Mouse (Mus musculus): ENCODE measurements around the gene Stat3. TPM values are rescaled to one million over a fixed set of nuclear protein-coding genes. Genes with fewer than 3 reads are reported as not detected.

Gene Stat3
- polyA plus RNA-seq, 1 experiment from 2014 or later: 35.5 TPM

- H3K27ac ChIP-seq (replicated peaks): no peak overlapping the region
- H3K4me3 ChIP-seq (replicated peaks): no peak overlapping the region
- 56% methylated on average over 9 of the region's 9 CpGs for WGBS (ENCODE audit: insufficient replicate concordance)
- no peak overlapping the region for H3K9ac ChIP-seq
- H3K4me2 ChIP-seq: no peak overlapping the region
- no peaks in the 10 kb centered on the region for H3K9me3 ChIP-seq (replicated peaks)
- H3K36me3 ChIP-seq (replicated peaks): no peaks in the 10 kb centered on the region
- peaks cover 84% of the 10 kb centered on the region for H3K4me1 ChIP-seq (replicated peaks)
- no peak for ATAC-seq (ENCODE audit: insufficient read depth)
- H3K27me3 ChIP-seq: peaks cover 27% of the 10 kb centered on the region
These were observed 24.3 kb upstream of the Stat3 start for GRCm38 (mm10) chr11:100963647-100964046.

DNA sequence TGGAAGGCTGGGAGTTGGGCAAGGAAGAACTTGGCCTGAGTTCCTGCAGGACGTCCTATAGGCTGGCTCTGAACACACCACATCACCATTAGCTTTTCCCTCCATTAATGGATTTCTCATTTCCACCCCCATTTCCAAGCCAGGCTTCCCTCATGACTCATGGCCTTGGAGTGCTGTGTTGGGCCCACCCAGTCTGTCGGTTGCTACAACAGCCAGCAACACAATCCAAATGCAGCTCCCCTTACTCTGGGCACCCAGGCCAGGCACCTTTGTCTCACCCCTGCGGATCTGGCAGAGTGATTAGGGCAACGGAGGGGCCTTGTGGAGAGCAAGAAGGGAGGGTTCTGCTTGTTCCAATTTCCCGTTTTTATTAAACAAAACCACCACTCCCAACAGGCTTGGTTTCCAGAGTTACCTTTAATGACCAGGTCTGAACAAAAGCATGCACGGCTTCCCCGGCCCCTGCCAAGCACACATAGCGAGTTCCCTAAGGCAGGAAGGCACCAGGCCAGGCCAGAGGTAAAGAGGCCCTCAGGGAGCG lies 23.1 kb upstream of the Stat3 start:
- no peak overlapping the region for H3K4me3 ChIP-seq (replicated peaks)
- no peak overlapping the region for H3K4me2 ChIP-seq
- no peaks in the 10 kb centered on the region for H3K36me3 ChIP-seq (replicated peaks)
- H3K27me3 ChIP-seq: peaks cover 20% of the 10 kb centered on the region
- H3K9ac ChIP-seq: no peak overlapping the region
- no peak for ATAC-seq (ENCODE audit: insufficient read depth)
- WGBS (ENCODE audit: insufficient replicate concordance): 55% methylated on average over 9 of the region's 9 CpGs
- peaks cover 81% of the 10 kb centered on the region for H3K4me1 ChIP-seq (replicated peaks)
- H3K9me3 ChIP-seq (replicated peaks): no peaks in the 10 kb centered on the region
- no peak overlapping the region for H3K27ac ChIP-seq (replicated peaks)

GRCm38 (mm10) chr11:100960540-100960939 lies 21.2 kb upstream of the Stat3 start:
- Histone ChIP-seq H3K4me1 (replicated peaks) (peaks cover 73% of the 10 kb centered on the region), H3K4me3 (replicated peaks) (no peak overlapping the region), H3K9ac (no peak overlapping the region), H3K27ac (replicated peaks) (peak overlapping the region; percentile 39; the same call in 1 of the 2 replicates), H3K4me2 (peak overlapping the region; percentile 52), H3K27me3 (peaks cover 12% of the 10 kb centered on the region), H3K36me3 (replicated peaks) (no peaks in the 10 kb centered on the region), H3K9me3 (replicated peaks) (no peaks in the 10 kb centered on the region)
- ATAC-seq (ENCODE audit: insufficient read depth): no peak
- 19% methylated on average over 6 of the region's 6 CpGs for WGBS (ENCODE audit: insufficient replicate concordance)

GRCm38 (mm10) chr11:100959826-100960225 lies 20.5 kb upstream of the Stat3 start:
- no peak for ATAC-seq (ENCODE audit: insufficient read depth)
- Histone ChIP-seq H3K9me3 (replicated peaks) (no peaks in the 10 kb centered on the region), H3K4me2 (0 out of 2 replicates have a peak overlapping the region, but pooled peaks have one; percentile 52), H3K27me3 (peaks cover 12% of the 10 kb centered on the region), H3K27ac (replicated peaks) (peak overlapping the region; percentile 48; the same call in 1 of the 2 replicates), H3K9ac (no peak overlapping the region), H3K36me3 (replicated peaks) (no peaks in the 10 kb centered on the region), H3K4me1 (replicated peaks) (peaks cover 66% of the 10 kb centered on the region), H3K4me3 (replicated peaks) (no peak overlapping the region)
- WGBS (ENCODE audit: insufficient replicate concordance): 33% methylated on average over 3 of the region's 3 CpGs

DNA sequence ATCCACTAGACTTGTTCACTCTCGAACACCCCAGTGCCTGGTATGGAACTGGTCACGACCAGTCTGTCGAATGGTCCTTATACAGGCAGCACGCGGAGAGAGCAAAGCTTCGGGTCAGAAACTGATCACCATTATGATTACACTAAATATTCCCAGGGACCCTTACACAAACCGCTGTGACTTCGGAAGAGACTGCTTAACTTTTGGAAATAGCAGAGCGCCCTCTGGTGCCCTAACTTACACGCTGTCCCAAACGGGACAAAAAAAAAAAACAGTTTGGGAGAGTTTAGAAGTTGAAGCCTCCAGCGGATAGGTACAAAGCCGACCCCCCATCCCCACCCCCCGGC lies 20.1 kb upstream of the Stat3 start:
- no peak for ATAC-seq (ENCODE audit: insufficient read depth)
- H3K4me1 ChIP-seq (replicated peaks): peaks cover 62% of the 10 kb centered on the region
- H3K9ac ChIP-seq: no peak overlapping the region

DNA sequence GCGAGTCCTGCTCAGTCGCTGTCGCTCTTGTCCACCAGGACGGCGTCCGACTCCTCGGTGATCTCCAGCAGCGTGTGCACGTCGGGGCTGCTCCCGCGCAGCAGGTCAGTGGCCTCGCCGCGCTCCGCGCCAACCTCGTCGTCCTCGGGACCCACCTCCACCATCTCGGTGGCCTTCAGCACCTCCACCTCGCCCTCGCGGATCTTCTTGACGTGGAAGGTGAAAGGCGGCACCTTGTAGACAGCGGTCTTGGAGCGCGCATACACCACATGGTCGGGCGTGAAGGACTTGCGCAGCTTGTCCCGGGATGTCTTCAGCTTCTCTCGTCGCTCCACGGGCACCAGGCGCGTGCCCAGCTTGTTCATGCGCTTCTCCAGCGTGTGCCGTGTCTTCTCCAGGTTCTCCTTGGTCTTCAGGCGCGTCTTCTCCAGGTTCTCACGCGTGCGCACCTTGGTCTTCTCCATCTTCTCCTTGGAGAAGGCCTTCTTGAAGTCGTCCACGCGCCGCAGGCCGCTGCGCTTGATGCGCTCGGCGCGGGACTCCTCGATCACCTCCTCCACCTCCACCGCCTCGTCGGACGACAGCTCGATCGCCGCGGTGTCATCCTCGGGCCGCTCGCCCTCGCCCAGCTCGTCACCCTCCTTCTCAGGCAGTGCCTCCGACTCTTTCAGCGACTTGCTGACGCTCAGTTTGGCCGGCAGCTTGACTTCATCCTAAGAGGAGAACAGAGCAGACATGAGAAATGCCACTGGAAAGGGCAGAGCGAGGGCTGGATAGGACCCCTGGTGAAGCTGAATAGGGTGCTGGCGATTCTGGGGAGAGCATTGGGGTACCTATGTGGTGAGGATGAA lies 19.5 kb upstream of the Stat3 start:
- Histone ChIP-seq H3K9ac (no peak overlapping the region), H3K9me3 (replicated peaks) (no peaks in the 10 kb centered on the region), H3K4me3 (replicated peaks) (no peak overlapping the region), H3K4me2 (peak overlapping the region; percentile 29), H3K27me3 (peaks cover 12% of the 10 kb centered on the region), H3K36me3 (replicated peaks) (no peaks in the 10 kb centered on the region), H3K4me1 (replicated peaks) (peaks cover 56% of the 10 kb centered on the region), H3K27ac (replicated peaks) (no peak overlapping the region)
- 57% methylated on average over 76 of the region's 76 CpGs for WGBS (ENCODE audit: insufficient replicate concordance)
- no peak for ATAC-seq (ENCODE audit: insufficient read depth)

More for the DNA sequence above, 20.1 kb upstream of the Stat3 start:
- no peaks in the 10 kb centered on the region for H3K9me3 ChIP-seq (replicated peaks)
- H3K27me3 ChIP-seq: peaks cover 12% of the 10 kb centered on the region
- no peaks in the 10 kb centered on the region for H3K36me3 ChIP-seq (replicated peaks)
- H3K27ac ChIP-seq (replicated peaks): no peak overlapping the region
- no peak overlapping the region for H3K4me3 ChIP-seq (replicated peaks)
- 8% methylated on average over 14 of the region's 14 CpGs for WGBS (ENCODE audit: insufficient replicate concordance)
- H3K4me2 ChIP-seq: peak overlapping the region; percentile 29

DNA sequence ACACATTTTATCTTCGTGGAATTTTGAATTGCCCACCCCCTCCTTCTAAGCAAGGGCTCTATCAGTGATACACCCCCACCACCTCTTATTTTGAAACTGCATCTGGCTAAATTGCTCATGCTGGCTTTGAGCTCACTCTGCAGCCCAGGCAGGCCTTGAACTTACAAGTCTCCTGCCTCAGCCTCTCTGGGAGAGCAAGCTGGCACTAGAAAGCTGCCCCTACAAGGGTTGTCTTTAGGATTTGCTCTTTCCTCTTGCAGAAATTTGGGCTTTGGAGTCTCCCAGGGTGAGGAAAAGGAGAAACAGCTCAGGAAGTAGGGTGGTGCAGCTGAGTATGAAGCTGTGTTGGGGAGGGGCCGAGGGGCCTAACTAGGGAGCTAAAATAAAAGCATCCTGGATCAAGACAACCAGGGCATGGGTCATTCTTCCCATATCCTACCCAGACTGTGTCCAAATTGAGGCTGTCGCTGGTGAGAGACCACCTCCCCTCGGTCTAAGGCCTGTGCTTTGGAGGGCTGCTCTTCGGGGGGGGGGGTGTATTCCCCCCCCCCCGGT lies 18.7 kb upstream of the Stat3 start:
- H3K27me3 ChIP-seq: peaks cover 12% of the 10 kb centered on the region
- H3K9me3 ChIP-seq (replicated peaks): no peaks in the 10 kb centered on the region
- no peak overlapping the region for H3K27ac ChIP-seq (replicated peaks)
- no peak overlapping the region for H3K9ac ChIP-seq
- no peaks in the 10 kb centered on the region for H3K36me3 ChIP-seq (replicated peaks)
- H3K4me3 ChIP-seq (replicated peaks): no peak overlapping the region
- H3K4me1 ChIP-seq (replicated peaks): peaks cover 48% of the 10 kb centered on the region
- H3K4me2 ChIP-seq: no peak overlapping the region
- WGBS (ENCODE audit: insufficient replicate concordance): 40% methylated on average over 6 of the region's 6 CpGs
- no peak for ATAC-seq (ENCODE audit: insufficient read depth)

DNA sequence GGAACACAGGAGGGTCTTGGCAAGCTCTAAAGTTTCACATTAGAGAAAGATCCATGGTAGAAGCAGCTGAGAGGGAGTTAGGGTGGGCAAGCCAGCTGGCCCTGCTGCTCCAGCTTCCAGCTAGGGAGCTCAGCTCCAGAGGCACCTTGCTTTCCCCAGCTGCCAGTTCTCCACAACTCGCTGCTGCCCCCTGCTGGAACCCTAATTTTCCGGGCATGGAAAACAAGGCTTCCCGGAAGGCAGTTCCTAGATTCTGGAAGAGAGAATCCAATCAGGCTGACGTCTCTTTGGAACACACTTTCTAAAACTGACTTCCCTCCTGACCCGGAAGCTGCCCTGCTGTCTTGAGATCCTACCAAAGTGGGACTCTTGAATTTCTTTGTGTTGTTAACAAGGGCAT lies 17.9 kb upstream of the Stat3 start:
- no peaks in the 10 kb centered on the region for H3K36me3 ChIP-seq (replicated peaks)
- H3K4me2 ChIP-seq: no peak overlapping the region
- WGBS (ENCODE audit: insufficient replicate concordance): 4% methylated on average over 5 of the region's 5 CpGs
- no peak for ATAC-seq (ENCODE audit: insufficient read depth)
- H3K4me1 ChIP-seq (replicated peaks): peaks cover 42% of the 10 kb centered on the region
- H3K27me3 ChIP-seq: peaks cover 12% of the 10 kb centered on the region
- no peak overlapping the region for H3K27ac ChIP-seq (replicated peaks)
- H3K9ac ChIP-seq: no peak overlapping the region
- no peak overlapping the region for H3K4me3 ChIP-seq (replicated peaks)
- no peaks in the 10 kb centered on the region for H3K9me3 ChIP-seq (replicated peaks)

DNA sequence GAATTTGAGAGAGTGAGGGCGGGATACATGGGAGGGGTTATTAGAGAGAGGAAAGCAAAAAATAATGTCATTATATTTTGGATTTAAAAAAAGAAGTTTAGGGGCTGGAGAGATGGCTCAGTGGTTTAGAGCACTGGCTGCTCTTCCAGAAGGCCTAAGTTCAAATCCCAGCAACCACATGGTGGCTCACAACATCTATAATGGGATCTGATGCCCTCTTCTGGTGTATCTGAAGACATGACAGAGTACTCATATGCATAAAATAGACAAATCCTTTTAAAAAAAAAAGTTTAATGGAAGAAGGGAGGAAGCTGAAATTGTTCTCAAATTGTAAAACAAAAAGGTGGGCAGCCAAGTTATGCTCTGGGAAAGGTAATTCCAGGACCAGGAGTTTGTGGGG lies 10.2 kb upstream of the Stat3 start:
- no peaks in the 10 kb centered on the region for H3K36me3 ChIP-seq (replicated peaks)
- no peak overlapping the region for H3K4me2 ChIP-seq
- H3K4me1 ChIP-seq (replicated peaks): peaks cover 5% of the 10 kb centered on the region; the same call in 1 of the 2 replicates
- ATAC-seq (ENCODE audit: insufficient read depth): no peak
- H3K9ac ChIP-seq: no peak overlapping the region
- H3K9me3 ChIP-seq (replicated peaks): no peaks in the 10 kb centered on the region
- WGBS (ENCODE audit: insufficient replicate concordance): 79% methylated on average over 1 of the region's 1 CpGs
- H3K4me3 ChIP-seq (replicated peaks): no peak overlapping the region
- H3K27me3 ChIP-seq: no peaks in the 10 kb centered on the region
- no peak overlapping the region for H3K27ac ChIP-seq (replicated peaks)

GRCm38 (mm10) chr11:100948317-100948716 lies 9.0 kb upstream of the Stat3 start:
- ATAC-seq (ENCODE audit: insufficient read depth): no peak
- Histone ChIP-seq H3K9ac (no peak overlapping the region), H3K27me3 (no peaks in the 10 kb centered on the region), H3K4me2 (no peak overlapping the region), H3K4me1 (replicated peaks) (peaks cover 5% of the 10 kb centered on the region; the same call in 1 of the 2 replicates), H3K9me3 (replicated peaks) (no peaks in the 10 kb centered on the region), H3K27ac (replicated peaks) (no peak overlapping the region), H3K36me3 (replicated peaks) (no peaks in the 10 kb centered on the region), H3K4me3 (replicated peaks) (no peak overlapping the region)
- whole genome bisulfite sequencing (ENCODE audit: insufficient replicate concordance): 8% methylated on average over 4 of the region's 4 CpGs

- no peaks in the 10 kb centered on the region for H3K36me3 ChIP-seq (replicated peaks)
- ATAC-seq (ENCODE audit: insufficient read depth): no peak
- no peaks in the 10 kb centered on the region for H3K9me3 ChIP-seq (replicated peaks)
- no peaks in the 10 kb centered on the region for H3K27me3 ChIP-seq
- no peak overlapping the region for H3K27ac ChIP-seq (replicated peaks)
- no peak overlapping the region for H3K4me2 ChIP-seq
- H3K9ac ChIP-seq: no peak overlapping the region
- no peak overlapping the region for H3K4me3 ChIP-seq (replicated peaks)
- peaks cover 5% of the 10 kb centered on the region; the same call in 1 of the 2 replicates for H3K4me1 ChIP-seq (replicated peaks)
These were observed 8.2 kb upstream of the Stat3 start for GRCm38 (mm10) chr11:100947548-100947947.

Measured in liver, embryonic 15.5 days (tissue).